Mouse (Mus musculus) forebrain, embryonic 15.5 days (tissue): ENCODE measurements around the gene Btn2a2. TPM values are rescaled to one million over a fixed set of nuclear protein-coding genes. Genes with fewer than 3 reads are reported as not detected.

ENCODE experiments used
- ATAC-seq: fragments of 200-750 bp; cut with Nextera tagmentation; replicated peaks from 2 replicates; pipeline ENCODE4 v1.8.0; 2017; ENCODE audit warnings: mild to moderate bottlenecking, moderate TSS enrichment, moderate library complexity
- H3K27ac ChIP-seq: fragments of 300-500 bp; sonication (generic); replicated peaks from 2 replicates; pipeline ENCODE4 v1.5.1; 2015; ENCODE audit warnings: mild to moderate bottlenecking, inconsistent platforms
- H3K27me3 ChIP-seq: fragments of 300-500 bp; sonication (generic); 2 replicates; pipeline ENCODE4 v1.6.1; 2015; ENCODE audit warnings: inconsistent platforms
- H3K36me3 ChIP-seq: fragments of 300-500 bp; sonication (generic); 2 replicates; pipeline ENCODE4 v1.6.1; 2015; ENCODE audit warnings: mild to moderate bottlenecking, inconsistent platforms
- H3K4me1 ChIP-seq: fragments of 300-500 bp; sonication (generic); 2 replicates; pipeline ENCODE4 v1.6.1; 2015; ENCODE audit warnings: inconsistent platforms
- H3K4me2 ChIP-seq: fragments of 300-500 bp; sonication (generic); replicated peaks from 2 replicates; pipeline ENCODE4 v1.6.1; 2015; ENCODE audit warnings: mild to moderate bottlenecking, inconsistent platforms
- H3K4me3 ChIP-seq: fragments of 300-500 bp; sonication (generic); 2 replicates; pipeline ENCODE4 v1.5.1; 2015; ENCODE audit warnings: mild to moderate bottlenecking, inconsistent platforms
- H3K9ac ChIP-seq: fragments of 300-500 bp; sonication (generic); replicated peaks from 2 replicates; pipeline ENCODE4 v1.6.1; 2015; ENCODE audit warnings: mild to moderate bottlenecking, inconsistent platforms
- H3K9me3 ChIP-seq: fragments of 300-500 bp; sonication (generic); 2 replicates; pipeline ENCODE4 v1.6.1; 2016; ENCODE audit warnings: inconsistent platforms
- WGBS: fragments of 180-500 bp; shearing (Covaris S2); methylation state at CpG from one replicate; pipeline ENCODE4 v1.1.7; 2015; ENCODE audit warnings: mixed read lengths; 5-methylcytosine and 5-hydroxymethylcytosine counted together
- microRNA-seq: library from miRNA; unstranded; fragments of <30 nt; microRNA quantifications from one replicate; pipeline ENCODE4, GENCODE M21; 2016
- polyA plus RNA-seq: library from polyadenylated mRNA; unstranded; fragments of >200 nt; fragmentation: Nextera tagmentation; extraction: Ambion mirVana; gene quantifications from 2 replicates; pipeline ENCODE4 v1.2.1, GENCODE M21; 2015

Btn2a2 gene
- polyA plus RNA-seq, 1 experiment from 2014 or later, result not detected

- Histone ChIP-seq H3K4me1 (peaks cover 41% of the 10 kb centered on the region), H3K4me3 (no peak overlapping the region), H3K27ac (no peak overlapping the region), H3K36me3 (no peaks in the 10 kb centered on the region), H3K9me3 (no peaks in the 10 kb centered on the region), H3K9ac (no peak overlapping the region), H3K4me2 (no peak overlapping the region), H3K27me3 (no peaks in the 10 kb centered on the region)
- ATAC-seq, result no peak
- WGBS, result 60% methylated on average over 16 of the region's 16 CpGs
Measured at GRCm38 (mm10) chr13:23428166-23428993, 60.3 kb downstream of the Btn2a2 start.

Small RNA genes within 50 kb of the gene (microRNA-seq; reads per million reads assigned to microRNA genes)
- gene Gm44297 (not detected), gene n-TStga1 (not detected)

Other genes with a start within 250 kb of the Btn2a2 start
- not detected in 2 replicates for gene Vmn1r223, start 241.7 kb downstream of the Btn2a2 start, polyA plus RNA-seq
- 58.3 and 60.9 TPM in 2 replicates for gene Zfp322a, start 119.6 kb downstream of the Btn2a2 start, polyA plus RNA-seq
- gene Abt1, start 65.0 kb downstream of the Btn2a2 start, polyA plus RNA-seq, result 13.0 and 13.2 TPM in 2 replicates
- 0.05 and 0.08 TPM in 2 replicates for gene Btn1a1, start 23.0 kb downstream of the Btn2a2 start, polyA plus RNA-seq
- 4.9 and 6.0 TPM in 2 replicates for gene Hist1h4h, start 42.2 kb upstream of the Btn2a2 start, polyA plus RNA-seq
- gene Hist1h2af, start 45.0 kb upstream of the Btn2a2 start, polyA plus RNA-seq, result 2.8 and 6.7 TPM in 2 replicates
- gene Hist1h3g, start 46.6 kb upstream of the Btn2a2 start, polyA plus RNA-seq, result 2.7 and 3.4 TPM in 2 replicates
- 0.37 and 0.59 TPM in 2 replicates for gene Hist1h2bh, start 54.5 kb upstream of the Btn2a2 start, polyA plus RNA-seq
- 0.46 and 0.94 TPM in 2 replicates for gene Hist1h3f, start 55.2 kb upstream of the Btn2a2 start, polyA plus RNA-seq
- gene Hist1h4f, start 62.8 kb upstream of the Btn2a2 start, polyA plus RNA-seq, result 0.70 and 0.73 TPM in 2 replicates
- gene Hist1h1d, start 64.4 kb upstream of the Btn2a2 start, polyA plus RNA-seq, result 0.23 and 0.25 TPM in 2 replicates
- 2.6 and 2.7 TPM in 2 replicates for gene Hist1h3e, start 73.5 kb upstream of the Btn2a2 start, polyA plus RNA-seq
- 48.1 and 55.0 TPM in 2 replicates for gene Hist1h2ae, start 82.4 kb upstream of the Btn2a2 start, polyA plus RNA-seq
- gene Hist1h2bg, start 82.5 kb upstream of the Btn2a2 start, polyA plus RNA-seq, result 4.7 and 5.6 TPM in 2 replicates
- gene Hist1h2bf, start 85.3 kb upstream of the Btn2a2 start, polyA plus RNA-seq, result 1.6 and 2.9 TPM in 2 replicates
- gene Hist1h2ad, start 85.5 kb upstream of the Btn2a2 start, polyA plus RNA-seq, result 1.5 and 2.0 TPM in 2 replicates
- gene Hist1h3d, start 86.9 kb upstream of the Btn2a2 start, polyA plus RNA-seq, result 4.5 and 5.1 TPM in 2 replicates
- gene Hist1h4d, start 92.7 kb upstream of the Btn2a2 start, polyA plus RNA-seq, result 76.0 and 88.6 TPM in 2 replicates
- gene Hist1h2be, start 132.3 kb upstream of the Btn2a2 start, polyA plus RNA-seq, result 1.9 and 2.5 TPM in 2 replicates
- gene Hist1h1e, start 133.7 kb upstream of the Btn2a2 start, polyA plus RNA-seq, result 11.6 and 13.7 TPM in 2 replicates
- gene Hist1h2ac, start 195.1 kb upstream of the Btn2a2 start, polyA plus RNA-seq, result 1.0 and 1.1 TPM in 2 replicates
- 33.7 and 35.6 TPM in 2 replicates for gene Hist1h2bc, start 195.3 kb upstream of the Btn2a2 start, polyA plus RNA-seq
- gene Hist1h1t, start 207.0 kb upstream of the Btn2a2 start, polyA plus RNA-seq, result 0.20 TPM in 1 of 2 replicates, not detected in the other
- gene Hist1h4c, start 209.6 kb upstream of the Btn2a2 start, polyA plus RNA-seq, result 3.7 and 4.4 TPM in 2 replicates
- 2.0 and 3.4 TPM in 2 replicates for gene Hfe, start 222.0 kb upstream of the Btn2a2 start, polyA plus RNA-seq
- gene Hist1h1c, start 250.0 kb upstream of the Btn2a2 start, polyA plus RNA-seq, result 22.8 and 24.6 TPM in 2 replicates